Mouse (Mus musculus): Measurements from ENCODE around the gene Lrrc72.
"Not testable (repeated sequence)": the region's sequence is repeated elsewhere in the genome, so short reads cannot be mapped to it uniquely, and the experiment has no call there.

Gene Lrrc72

GRCm38 (mm10) chr12:36253298-36253697 lies at the start of gene Lrrc72:
Gene Lrrc72, minus strand, starts transcription at chr12:36253398.
- no peak for DNase-seq

- DNase-seq, result no peak
These were observed 49.1 kb upstream of the Lrrc72 start for GRCm38 (mm10) chr12:36302326-36302725.

GRCm38 (mm10) chr12:36291346-36291745 lies 38.1 kb upstream of the Lrrc72 start:
- DNase-seq, result no peak

GRCm38 (mm10) chr12:36290465-36290864 lies 37.3 kb upstream of the Lrrc72 start:
- no peak for DNase-seq

- no peak for DNase-seq
These were observed 36.4 kb upstream of the Lrrc72 start for GRCm38 (mm10) chr12:36289634-36290033.

- DNase-seq, result no peak
These were observed 21.6 kb upstream of the Lrrc72 start for GRCm38 (mm10) chr12:36274823-36275222.

GRCm38 (mm10) chr12:36267670-36268246 lies 14.6 kb upstream of the Lrrc72 start:
- no peak for DNase-seq

- DNase-seq, result no peak
These were observed 9.0 kb upstream of the Lrrc72 start for GRCm38 (mm10) chr12:36262116-36262721.

GRCm38 (mm10) chr12:36255413-36255812 lies 2.2 kb upstream of the Lrrc72 start:
- no peak for DNase-seq

- DNase-seq, result no peak
These were observed 12.0 kb downstream of the Lrrc72 start for GRCm38 (mm10) chr12:36241171-36241570.

- DNase-seq, result no peak
These were observed 21.8 kb downstream of the Lrrc72 start for GRCm38 (mm10) chr12:36231386-36231785.

GRCm38 (mm10) chr12:36224392-36224791 lies 28.8 kb downstream of the Lrrc72 start:
- no peak for DNase-seq

GRCm38 (mm10) chr12:36216905-36217304 lies 36.3 kb downstream of the Lrrc72 start:
- DNase-seq, result no peak

- no peak for DNase-seq
These were observed 37.0 kb downstream of the Lrrc72 start for GRCm38 (mm10) chr12:36216230-36216629.

- no peak for DNase-seq
These were observed 38.1 kb downstream of the Lrrc72 start for GRCm38 (mm10) chr12:36215149-36215480.

- no peak for DNase-seq
These were observed 38.6 kb downstream of the Lrrc72 start for GRCm38 (mm10) chr12:36214389-36215148.

GRCm38 (mm10) chr12:36210096-36210495 lies 43.1 kb downstream of the Lrrc72 start:
- no peak for DNase-seq

- DNase-seq, result peak; percentile 7
These were observed 44.7 kb downstream of the Lrrc72 start for GRCm38 (mm10) chr12:36208456-36208855.

- DNase-seq, result no peak
These were observed 45.4 kb downstream of the Lrrc72 start for GRCm38 (mm10) chr12:36207800-36208148.

- peak; percentile 39 for DNase-seq
These were observed 46.0 kb downstream of the Lrrc72 start for GRCm38 (mm10) chr12:36207072-36207799.

- not testable (repeated sequence) for DNase-seq
These were observed 47.5 kb downstream of the Lrrc72 start for GRCm38 (mm10) chr12:36205579-36206119.

GRCm38 (mm10) chr12:36194976-36195375 lies 58.2 kb downstream of the Lrrc72 start:
- no peak for DNase-seq

- DNase-seq, result no peak
These were observed 62.9 kb downstream of the Lrrc72 start for GRCm38 (mm10) chr12:36190343-36190742.

All from cerebellum, adult 9-10 months (tissue).